Mouse (Mus musculus): ENCODE data around the gene Wdr86. TPM values are rescaled to one million over a fixed set of nuclear protein-coding genes. Genes with fewer than 3 reads are reported as not detected.

The Wdr86 gene
- total RNA-seq, 2 experiments from 2014 or later: 2.6 to 3.3 TPM

- intact Hi-C loops (cut with DNase I): no loop called here
- no peak for DNase-seq
Measured at GRCm38 (mm10) chr5:24686176-24686575, 44.4 kb downstream of the Wdr86 start.

GRCm38 (mm10) chr5:24685366-24686093, 45.0 kb downstream of the Wdr86 start, which contains the start of gene Nub1:
Gene Nub1, plus strand, starts transcription at chr5:24685532.
- intact Hi-C loops (cut with DNase I): no loop called here
- peak; percentile 100 for DNase-seq

- DNase-seq: peak; percentile 29
- intact Hi-C loops (cut with DNase I): no loop called here
Measured at GRCm38 (mm10) chr5:24684578-24685365, 45.8 kb downstream of the Wdr86 start.

DNA sequence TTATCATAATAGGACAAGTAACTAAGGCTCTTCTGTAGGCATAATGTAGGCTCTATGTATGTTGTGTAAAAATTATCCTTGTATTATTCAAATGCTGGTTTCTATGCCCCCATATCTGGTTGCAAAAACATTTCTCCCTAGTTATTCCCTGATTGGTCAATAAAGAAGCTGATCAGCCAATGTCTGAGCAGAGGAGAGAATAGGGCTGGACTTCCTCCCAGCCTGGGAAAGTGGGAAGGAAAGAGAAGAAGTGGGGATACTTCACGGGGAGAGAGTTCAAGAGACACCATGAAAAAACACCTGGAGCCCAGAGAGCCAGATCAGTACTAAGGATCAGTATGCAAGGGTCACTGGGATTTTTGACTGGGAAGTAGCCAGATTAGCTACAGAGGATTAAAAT, 49.1 kb downstream of the Wdr86 start:
- DNase-seq: no peak
- intact Hi-C loops (cut with DNase I): no loop called here

DNA sequence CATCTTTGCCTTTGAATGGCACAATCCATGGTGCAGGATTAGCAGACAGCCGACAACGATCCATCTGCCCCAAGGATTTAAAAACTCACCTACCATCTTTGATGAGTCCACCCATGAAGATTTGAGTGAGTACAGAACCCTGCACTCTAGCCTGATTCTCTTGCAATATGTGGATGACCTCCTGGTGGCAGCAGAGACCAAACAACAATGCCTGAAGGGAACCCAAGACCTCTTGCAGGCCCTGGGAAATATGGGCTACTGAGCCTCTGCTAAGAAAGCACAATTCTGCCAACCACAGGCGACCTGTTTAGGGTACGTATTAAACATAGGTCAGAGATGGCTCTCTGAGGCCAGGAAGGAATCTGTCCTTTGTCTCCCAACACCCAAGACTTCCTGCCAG, 56.3 kb downstream of the Wdr86 start:
- peak; percentile 80 for DNase-seq
- intact Hi-C loops (cut with DNase I): loop anchor here (5.0 kb wide), 1 partner anchor 338 kb away; no protein-coding TSS in a partner anchor

Other genes with a start within 250 kb of the Wdr86 start
- gene Gbx1, start 203.5 kb downstream of the Wdr86 start, total RNA-seq (2021): 1 to 10 TPM in 1 of 2 experiments, not detected in 1; 1.2 TPM
- gene Asb10, start 189.7 kb downstream of the Wdr86 start, total RNA-seq (2021): under 1 TPM in 1 of 2 experiments, not detected in 1; 0.60 TPM
- not detected for gene 4931409K22Rik, start 173.9 kb downstream of the Wdr86 start, total RNA-seq (2021)
- gene Abcf2, start 153.3 kb downstream of the Wdr86 start, total RNA-seq (2021): 10 to 100 TPM; 52.9 to 54.7 TPM
- gene Chpf2, start 144.0 kb downstream of the Wdr86 start, total RNA-seq (2021): 10 to 100 TPM; 28.7 to 33.7 TPM
- 100 to 1,000 TPM; 179 to 183 TPM for gene Smarcd3, start 106.3 kb downstream of the Wdr86 start, total RNA-seq (2021)
- gene Nub1, start 45.2 kb downstream of the Wdr86 start, total RNA-seq (2021): 10 to 100 TPM; 75.3 to 76.6 TPM
- 1 to 10 TPM in 1 of 2 experiments, not detected in 1; 3.9 TPM for gene Crygn, start 27.3 kb upstream of the Wdr86 start, total RNA-seq (2021)
- gene Rheb, start 111.9 kb upstream of the Wdr86 start, total RNA-seq (2021): 100 to 1,000 TPM; 112 to 127 TPM